Mouse (Mus musculus) hindbrain, embryonic 16.5 days (tissue): ENCODE measurements around the gene Dgkg. TPM values are rescaled to one million over a fixed set of nuclear protein-coding genes. Genes with fewer than 3 reads are reported as not detected.

Source experiments
- ATAC-seq: fragments of 200-750 bp; cut with Nextera tagmentation; 2 replicates; pipeline ENCODE4 v1.8.0; 2017; ENCODE audit warnings: moderate TSS enrichment, moderate library complexity
- H3K27ac ChIP-seq: fragments of 300-500 bp; sonication (generic); 2 replicates; pipeline ENCODE4 v1.5.1; 2014; ENCODE audit warnings: low read depth, mild to moderate bottlenecking, control low read depth, low read length, moderate library complexity
- H3K27me3 ChIP-seq: fragments of 300-500 bp; sonication (generic); replicated peaks from 2 replicates; pipeline ENCODE4 v1.6.1; 2014; ENCODE audit warnings: low read length; ENCODE audit not compliant: control insufficient read depth, insufficient read depth
- H3K36me3 ChIP-seq: fragments of 300-500 bp; sonication (generic); 2 replicates; pipeline ENCODE4 v1.6.1; 2014; ENCODE audit warnings: mild to moderate bottlenecking, low read length, moderate library complexity, mixed read lengths; ENCODE audit not compliant: control insufficient read depth, insufficient read depth
- H3K4me1 ChIP-seq: fragments of 300-500 bp; sonication (generic); 2 replicates; pipeline ENCODE4 v1.6.1; 2014; ENCODE audit warnings: low read depth, low read length; ENCODE audit not compliant: control insufficient read depth, insufficient read depth
- H3K4me2 ChIP-seq: fragments of 300-500 bp; sonication (generic); 2 replicates; pipeline ENCODE4 v1.6.1; 2014; ENCODE audit warnings: mild to moderate bottlenecking, low read length, control low read depth, moderate library complexity
- H3K4me3 ChIP-seq: fragments of 300-500 bp; sonication (generic); 2 replicates; pipeline ENCODE4 v1.5.1; 2014; ENCODE audit warnings: mild to moderate bottlenecking, low read length, control low read depth, moderate library complexity
- H3K9ac ChIP-seq: fragments of 300-500 bp; sonication (generic); 2 replicates; pipeline ENCODE4 v1.6.1; 2014; ENCODE audit warnings: low read depth, mild to moderate bottlenecking, control low read depth, low read length, moderate library complexity
- H3K9me3 ChIP-seq: fragments of 300-500 bp; sonication (generic); 2 replicates; pipeline ENCODE4 v1.6.1; 2014; ENCODE audit warnings: mild to moderate bottlenecking, low read length, moderate library complexity; ENCODE audit not compliant: control insufficient read depth
- WGBS: fragments of 180-500 bp; shearing (Covaris S2); extraction: QIAGEN DNeasy Blood & Tissue Kit; methylation state at CpG from one replicate; pipeline ENCODE4 v1.1.7; 2014; 5-methylcytosine and 5-hydroxymethylcytosine counted together
- polyA plus RNA-seq: library from polyadenylated mRNA; unstranded; fragments of >200 nt; fragmentation: Nextera tagmentation; extraction: Ambion mirVana; gene quantifications from 2 replicates; pipeline ENCODE4 v1.2.1, GENCODE M21; 2015

Dgkg gene
- polyA plus RNA-seq, 1 experiment from 2014 or later: 6.9 TPM

GRCm38 (mm10) chr16:22679641-22680040 is 22.6 kb upstream of the Dgkg start:
- no peaks in the 10 kb centered on the region for H3K36me3 ChIP-seq
- H3K4me2 ChIP-seq: no peak overlapping the region
- H3K27me3 ChIP-seq: no peaks in the 10 kb centered on the region
- H3K4me1 ChIP-seq: no peaks in the 10 kb centered on the region
- H3K4me3 ChIP-seq: no peak overlapping the region
- no peaks in the 10 kb centered on the region for H3K9me3 ChIP-seq
- ATAC-seq: no peak
- no peak overlapping the region for H3K27ac ChIP-seq
- 72% methylated on average over 3 of the region's 3 CpGs for WGBS
- H3K9ac ChIP-seq: no peak overlapping the region

GRCm38 (mm10) chr16:22674636-22675035 is 17.6 kb upstream of the Dgkg start:
- no peak overlapping the region for H3K9ac ChIP-seq
- WGBS: 91% methylated on average over 10 of the region's 10 CpGs
- no peak for ATAC-seq

GRCm38 (mm10) chr16:22674164-22674563 is 17.1 kb upstream of the Dgkg start:
- ATAC-seq: no peak
- Histone ChIP-seq H3K27ac (no peak overlapping the region), H3K9ac (no peak overlapping the region), H3K9me3 (no peaks in the 10 kb centered on the region), H3K4me3 (no peak overlapping the region), H3K4me2 (no peak overlapping the region), H3K36me3 (no peaks in the 10 kb centered on the region), H3K27me3 (no peaks in the 10 kb centered on the region), H3K4me1 (no peaks in the 10 kb centered on the region)
- 81% methylated on average over 4 of the region's 4 CpGs for WGBS

More at GRCm38 (mm10) chr16:22674636-22675035, 17.6 kb upstream of the Dgkg start:
- H3K36me3 ChIP-seq: no peaks in the 10 kb centered on the region
- H3K4me1 ChIP-seq: no peaks in the 10 kb centered on the region
- no peak overlapping the region for H3K4me2 ChIP-seq
- H3K4me3 ChIP-seq: no peak overlapping the region
- H3K27ac ChIP-seq: no peak overlapping the region
- H3K27me3 ChIP-seq: no peaks in the 10 kb centered on the region
- no peaks in the 10 kb centered on the region for H3K9me3 ChIP-seq

GRCm38 (mm10) chr16:22664033-22664432 is 7.0 kb upstream of the Dgkg start:
- Histone ChIP-seq H3K9ac (no peak overlapping the region), H3K4me1 (no peaks in the 10 kb centered on the region), H3K36me3 (no peaks in the 10 kb centered on the region), H3K27ac (no peak overlapping the region), H3K4me2 (no peak overlapping the region), H3K4me3 (no peak overlapping the region), H3K27me3 (no peaks in the 10 kb centered on the region), H3K9me3 (no peaks in the 10 kb centered on the region)
- ATAC-seq: no peak
- 84% methylated on average over 4 of the region's 4 CpGs for WGBS

- ATAC-seq: no peak
- H3K9me3 ChIP-seq: no peaks in the 10 kb centered on the region
- H3K27ac ChIP-seq: no peak overlapping the region
- H3K9ac ChIP-seq: no peak overlapping the region
- no peaks in the 10 kb centered on the region for H3K4me1 ChIP-seq
- WGBS: 30% methylated on average over 2 of the region's 2 CpGs
- no peaks in the 10 kb centered on the region for H3K36me3 ChIP-seq
- H3K4me3 ChIP-seq: no peak overlapping the region
- no peak overlapping the region for H3K4me2 ChIP-seq
- H3K27me3 ChIP-seq: no peaks in the 10 kb centered on the region
Observed at GRCm38 (mm10) chr16:22663136-22663535, 6.1 kb upstream of the Dgkg start.

GRCm38 (mm10) chr16:22661076-22661475 is 4.1 kb upstream of the Dgkg start:
- H3K4me3 ChIP-seq: no peak overlapping the region
- no peaks in the 10 kb centered on the region for H3K36me3 ChIP-seq
- 70% methylated on average over 5 of the region's 5 CpGs for WGBS
- H3K9ac ChIP-seq: no peak overlapping the region
- no peak for ATAC-seq
- no peaks in the 10 kb centered on the region for H3K9me3 ChIP-seq
- no peak overlapping the region for H3K27ac ChIP-seq
- no peak overlapping the region for H3K4me2 ChIP-seq
- H3K4me1 ChIP-seq: peaks cover 5% of the 10 kb centered on the region
- peaks cover 4% of the 10 kb centered on the region; the same call in 1 of the 2 replicates for H3K27me3 ChIP-seq

- no peaks in the 10 kb centered on the region for H3K9me3 ChIP-seq
- peaks cover 5% of the 10 kb centered on the region for H3K4me1 ChIP-seq
- H3K27me3 ChIP-seq: peaks cover 4% of the 10 kb centered on the region; the same call in 1 of the 2 replicates
- no peak overlapping the region for H3K4me3 ChIP-seq
- no peak overlapping the region for H3K4me2 ChIP-seq
- no peak overlapping the region for H3K9ac ChIP-seq
- H3K27ac ChIP-seq: no peak overlapping the region
- 68% methylated on average over 16 of the region's 16 CpGs for WGBS
- no peak for ATAC-seq
- no peaks in the 10 kb centered on the region for H3K36me3 ChIP-seq
Observed at GRCm38 (mm10) chr16:22657874-22658789, 1.1 kb upstream of the Dgkg start.

GRCm38 (mm10) chr16:22655812-22656211 is 1.2 kb downstream of the Dgkg start:
- Histone ChIP-seq H3K36me3 (no peaks in the 10 kb centered on the region), H3K4me3 (peak overlapping the region; percentile 59), H3K9me3 (no peaks in the 10 kb centered on the region), H3K27me3 (peaks cover 4% of the 10 kb centered on the region; the same call in 1 of the 2 replicates), H3K9ac (no peak overlapping the region), H3K4me2 (peak overlapping the region; percentile 89), H3K4me1 (peaks cover 5% of the 10 kb centered on the region), H3K27ac (no peak overlapping the region)
- ATAC-seq: no peak
- 6% methylated on average over 11 of the region's 11 CpGs for WGBS

GRCm38 (mm10) chr16:22655223-22655622 is 1.8 kb downstream of the Dgkg start:
- Histone ChIP-seq H3K27ac (no peak overlapping the region), H3K4me3 (no peak overlapping the region), H3K4me2 (no peak overlapping the region), H3K4me1 (peaks cover 5% of the 10 kb centered on the region), H3K9ac (no peak overlapping the region), H3K36me3 (no peaks in the 10 kb centered on the region), H3K9me3 (no peaks in the 10 kb centered on the region), H3K27me3 (peaks cover 4% of the 10 kb centered on the region; the same call in 1 of the 2 replicates)
- WGBS: 67% methylated on average over 5 of the region's 5 CpGs
- ATAC-seq: no peak
